Mouse (Mus musculus) adrenal gland, postnatal 4 days (tissue): ENCODE measurements around the gene B3gat2. TPM values are rescaled to one million over a fixed set of nuclear protein-coding genes. Genes with fewer than 3 reads are reported as not detected.
A peak's percentile ranks its signal among the peaks of the same experiment; 100 is the strongest.

Experiments
- DNase-seq, 2 experiments: peaks; one replicate each; pipeline ENCODE4 v3.0.0; 2021 to 2022; ENCODE audit warnings: low spot score in 2 of 2, mixed read lengths in 2 of 2
- total RNA-seq, 2 experiments: library from RNA; stranded (reverse); gene quantifications; 2 replicates each; pipeline ENCODE4 v1.2.3; 2021

Gene B3gat2
- total RNA-seq, 2 experiments from 2014 or later = 0.42 to 4.2 TPM

- peak in 1 of 2 experiments; percentile 13 for DNase-seq
These were observed 65.6 kb downstream of the B3gat2 start for GRCm38 (mm10) chr1:23826887-23827758.

GRCm38 (mm10) chr1:23834246-23834645 is 72.7 kb downstream of the B3gat2 start:
- DNase-seq = no peak

DNA sequence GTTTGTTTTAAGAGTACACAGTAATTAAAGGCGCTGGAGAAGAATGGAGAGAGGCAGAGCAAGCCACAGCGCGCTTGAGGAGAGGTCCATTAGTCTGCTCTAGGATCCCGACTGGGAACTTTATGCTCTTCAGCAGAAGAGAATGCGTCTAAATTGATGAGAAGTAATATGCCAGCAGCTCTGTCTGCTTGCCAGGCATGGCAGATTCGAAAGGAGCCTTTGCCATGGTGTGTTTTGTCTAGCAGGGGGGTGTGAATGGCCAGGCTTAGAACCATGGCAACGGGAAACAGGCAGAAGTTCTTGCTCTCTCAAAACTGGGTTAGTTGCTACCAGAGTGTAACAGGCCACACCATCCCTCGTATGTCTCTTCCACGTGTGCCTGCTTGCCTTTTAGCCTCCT is 73.3 kb downstream of the B3gat2 start:
- DNase-seq = no peak

DNA sequence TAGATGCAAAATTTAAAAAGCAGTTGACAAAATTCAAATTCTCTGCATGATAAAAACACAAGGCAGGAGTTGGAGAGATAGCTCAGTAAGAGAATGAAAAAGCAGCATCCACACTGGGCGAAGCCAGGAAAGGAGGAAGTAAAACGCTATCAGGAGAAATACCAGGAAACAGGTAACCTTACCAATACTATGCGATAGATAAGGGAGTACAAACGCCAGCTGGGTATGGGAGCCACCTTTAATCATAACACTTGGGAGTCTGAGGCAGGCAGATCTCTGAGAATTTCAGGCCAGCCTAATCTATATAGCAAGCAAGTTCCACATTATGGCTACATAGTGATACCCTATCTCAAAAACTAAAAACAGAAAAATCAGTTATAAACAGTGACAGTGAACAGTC is 75.1 kb downstream of the B3gat2 start:
- no peak for DNase-seq

DNA sequence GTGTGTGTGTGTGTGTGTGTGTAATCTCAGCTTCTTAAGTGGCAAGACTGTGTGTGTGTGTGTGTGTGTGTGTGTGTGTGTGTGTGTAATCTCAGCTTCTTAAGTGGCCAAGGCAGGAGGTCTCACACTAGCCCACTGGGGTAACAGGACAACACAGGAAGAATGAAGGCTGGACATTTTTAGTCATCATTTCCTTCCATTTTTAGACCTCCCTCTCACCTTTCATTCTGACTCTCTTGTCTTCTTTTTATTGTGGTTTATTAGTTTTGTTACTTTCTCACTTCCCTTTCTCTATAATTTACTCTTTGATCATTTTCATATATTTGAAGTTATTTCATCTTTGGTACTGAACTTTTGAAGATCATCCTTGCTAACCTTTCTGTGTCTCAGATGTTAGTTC is 79.4 kb downstream of the B3gat2 start:
- DNase-seq = no peak

GRCm38 (mm10) chr1:23842629-23843028 is 81.1 kb downstream of the B3gat2 start:
- no peak for DNase-seq

- DNase-seq = no peak
These were observed 82.2 kb downstream of the B3gat2 start for GRCm38 (mm10) chr1:23843790-23844189.

GRCm38 (mm10) chr1:23845007-23845406 is 83.5 kb downstream of the B3gat2 start:
- no peak for DNase-seq

GRCm38 (mm10) chr1:23846044-23846680 is 84.6 kb downstream of the B3gat2 start:
- no peak for DNase-seq

DNA sequence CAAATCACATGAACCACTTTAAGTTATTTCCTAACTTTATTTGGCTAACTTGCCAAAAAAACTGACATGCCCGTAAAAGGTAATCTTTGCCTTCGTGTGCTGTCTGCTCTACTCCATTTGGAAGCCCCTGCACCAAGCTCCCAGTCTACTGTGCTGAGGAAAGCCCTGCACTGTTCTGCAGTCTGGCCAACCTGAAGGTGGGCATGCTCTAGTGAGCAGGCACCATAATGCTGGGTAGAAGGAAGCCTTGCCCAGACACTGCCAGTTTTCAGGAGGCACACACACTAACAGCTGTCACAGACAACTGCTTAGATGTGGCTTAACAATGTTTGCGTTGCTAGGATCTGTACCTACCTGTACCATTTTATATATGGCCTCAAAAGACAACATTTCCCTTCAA is 94.1 kb downstream of the B3gat2 start:
- no peak for DNase-seq

DNA sequence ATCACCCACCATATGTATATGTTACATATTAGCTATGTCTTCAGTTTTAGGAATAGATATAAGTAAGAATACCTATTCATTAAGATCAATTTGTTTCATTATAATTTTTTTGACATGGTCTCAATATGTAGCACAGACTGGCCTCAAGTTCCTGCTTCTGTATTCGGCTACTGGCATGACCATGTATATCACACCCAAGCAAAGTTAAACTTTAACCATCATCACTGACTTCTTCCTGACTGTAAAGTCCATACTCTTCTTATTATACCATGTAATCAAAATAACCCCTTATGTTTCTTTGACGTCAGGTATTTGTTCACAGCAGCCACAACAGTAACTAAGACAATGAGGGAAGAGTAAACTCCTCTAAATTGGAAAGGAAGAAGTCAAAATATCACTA is 99.4 kb downstream of the B3gat2 start:
- no peak for DNase-seq

GRCm38 (mm10) chr1:23865566-23865965 is 104.0 kb downstream of the B3gat2 start:
- no peak for DNase-seq

GRCm38 (mm10) chr1:23867350-23867862 is 105.9 kb downstream of the B3gat2 start:
- no peak for DNase-seq

DNA sequence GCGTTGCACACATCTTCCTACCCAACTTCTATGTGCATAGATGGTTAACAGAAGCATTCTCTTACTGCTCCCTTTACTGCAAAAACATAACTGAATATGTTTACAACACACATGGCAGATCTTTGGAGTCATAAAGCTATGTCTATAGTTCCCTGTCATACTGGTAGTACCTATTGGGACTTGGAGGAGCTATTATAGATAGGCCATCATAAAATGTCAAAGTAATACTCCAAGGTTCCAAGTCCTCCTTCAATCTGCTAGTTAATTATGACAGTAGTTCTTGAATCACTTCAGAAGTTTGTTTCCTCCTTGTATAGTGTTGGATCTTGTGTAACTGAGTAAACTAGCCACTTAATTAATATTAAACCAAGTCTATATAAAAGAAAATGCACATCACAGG is 110.6 kb downstream of the B3gat2 start:
- no peak for DNase-seq

DNA sequence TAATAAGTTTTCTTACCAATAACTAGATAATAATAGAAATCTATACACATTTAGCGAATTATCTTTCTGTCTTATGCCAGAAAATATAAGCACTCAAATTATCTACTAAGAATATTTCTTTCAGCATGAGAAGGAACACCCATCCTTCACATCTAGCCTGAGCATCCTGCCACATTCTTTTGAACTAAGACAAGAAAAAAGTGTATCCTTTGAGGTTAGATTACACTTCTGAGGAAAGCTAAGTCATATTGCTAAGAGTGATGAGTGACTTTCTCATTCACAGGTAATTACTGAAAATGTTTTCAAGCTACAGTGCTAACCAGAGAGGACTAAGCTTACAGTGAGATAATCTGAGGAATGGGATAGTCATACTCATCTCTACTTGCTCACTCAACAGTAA is 121.1 kb downstream of the B3gat2 start:
- no peak for DNase-seq

DNA sequence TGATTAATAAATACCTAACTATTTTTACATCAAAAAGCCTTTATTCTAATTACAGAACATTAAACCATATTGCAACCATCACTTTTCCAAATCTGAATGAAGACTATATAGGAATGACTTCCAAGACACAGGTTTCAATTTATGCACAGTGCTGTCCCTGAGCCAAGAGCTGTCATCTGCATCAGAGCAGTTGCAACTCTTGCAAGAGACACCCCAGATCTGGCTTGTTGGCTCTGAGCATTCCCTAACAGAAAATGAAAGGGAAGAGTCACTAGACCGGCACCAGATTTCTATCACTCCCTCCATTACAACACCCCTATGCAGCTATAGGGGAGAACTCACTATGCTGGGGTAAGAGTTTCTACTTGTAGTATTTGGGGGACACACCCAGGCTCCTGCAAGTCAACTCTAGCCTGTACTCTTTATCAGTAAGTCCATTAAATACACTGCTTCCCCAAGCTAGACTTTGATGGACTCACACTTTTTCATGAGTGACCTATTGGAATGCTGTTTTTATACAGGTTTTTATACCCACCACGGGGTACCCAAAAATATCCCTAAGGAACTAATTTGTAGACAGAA is 122.6 kb downstream of the B3gat2 start:
- no peak for DNase-seq

DNA sequence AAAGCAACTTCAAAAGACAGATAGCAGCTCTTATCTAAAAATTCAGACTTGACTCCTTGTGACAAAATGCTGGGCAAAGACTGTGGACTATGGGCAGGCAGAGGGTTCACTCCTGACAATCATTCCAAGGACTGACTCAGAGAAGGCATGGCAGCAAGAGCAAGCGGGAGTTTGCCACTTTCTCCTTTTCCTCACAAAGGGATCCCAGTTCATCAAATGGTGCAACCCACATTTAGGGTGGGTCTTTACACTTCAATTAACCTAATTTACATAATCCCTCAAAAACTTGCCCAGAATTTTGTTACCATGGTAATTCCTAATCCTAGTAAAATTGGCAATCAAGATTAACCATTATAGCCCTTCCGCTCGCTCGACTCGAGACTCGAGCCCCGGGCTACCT is 123.4 kb downstream of the B3gat2 start:
- DNase-seq = no peak

GRCm38 (mm10) chr1:23892072-23892471 is 130.5 kb downstream of the B3gat2 start:
- DNase-seq = no peak
